Mouse (Mus musculus) hindbrain, embryonic 11.5 days (tissue): Measurements from ENCODE around the gene Gm9376. TPM values are rescaled to one million over a fixed set of nuclear protein-coding genes. Genes with fewer than 3 reads are reported as not detected.

Experiments
- ATAC-seq: fragments of 200-750 bp; cut with Nextera tagmentation; 2 replicates; pipeline ENCODE4 v1.8.0; 2017; ENCODE audit warnings: mild to moderate bottlenecking, moderate TSS enrichment, moderate library complexity; ENCODE audit not compliant: low FRiP score
- DNase-seq: peaks from one replicate; pipeline ENCODE4 v3.0.0-alpha.2; 2015; ENCODE audit warnings: low spot score
- H3K27ac ChIP-seq: fragments of 300-500 bp; sonication (generic); 2 replicates; pipeline ENCODE4 v1.5.1; 2014; ENCODE audit warnings: mild to moderate bottlenecking, low read depth, low read length
- H3K27me3 ChIP-seq: fragments of 300-500 bp; sonication (generic); 2 replicates; pipeline ENCODE4 v1.6.1; 2014; ENCODE audit warnings: mild to moderate bottlenecking, low read length, moderate library complexity, mixed read lengths; ENCODE audit not compliant: control insufficient read depth, insufficient read depth
- H3K36me3 ChIP-seq: fragments of 300-500 bp; sonication (generic); 2 replicates; pipeline ENCODE4 v1.6.1; 2014; ENCODE audit warnings: mild to moderate bottlenecking, low read length, moderate library complexity, mixed read lengths; ENCODE audit not compliant: control insufficient read depth, insufficient read depth
- H3K4me1 ChIP-seq: fragments of 300-500 bp; sonication (generic); replicated peaks from 2 replicates; pipeline ENCODE4 v1.6.1; 2014; ENCODE audit warnings: low read length, mixed read lengths; ENCODE audit not compliant: control insufficient read depth, insufficient read depth
- H3K4me2 ChIP-seq: fragments of 300-500 bp; sonication (generic); replicated peaks from 2 replicates; pipeline ENCODE4 v1.6.1; 2014; ENCODE audit warnings: mild to moderate bottlenecking, low read depth, low read length
- H3K4me3 ChIP-seq: fragments of 300-500 bp; sonication (generic); 2 replicates; pipeline ENCODE4 v1.5.1; 2014; ENCODE audit warnings: low read depth, low read length
- H3K9ac ChIP-seq: fragments of 300-500 bp; sonication (generic); 2 replicates; pipeline ENCODE4 v1.6.1; 2014; ENCODE audit warnings: low read depth, low read length
- H3K9me3 ChIP-seq: fragments of 300-500 bp; sonication (generic); 2 replicates; pipeline ENCODE4 v1.6.1; 2016; ENCODE audit warnings: low read length; ENCODE audit not compliant: control insufficient read depth
- WGBS: fragments of 180-500 bp; shearing (Covaris S2); extraction: QIAGEN DNeasy Blood & Tissue Kit; methylation state at CpG from one replicate; pipeline ENCODE4 v1.1.7; 2014; 5-methylcytosine and 5-hydroxymethylcytosine counted together
- polyA plus RNA-seq: library from polyadenylated mRNA; unstranded; fragments of >200 nt; fragmentation: Nextera tagmentation; extraction: Ambion mirVana; gene quantifications from 2 replicates; pipeline ENCODE4 v1.2.1, GENCODE M21; 2014

The Gm9376 gene
- polyA plus RNA-seq, 1 experiment from 2014 or later, result not detected

DNA sequence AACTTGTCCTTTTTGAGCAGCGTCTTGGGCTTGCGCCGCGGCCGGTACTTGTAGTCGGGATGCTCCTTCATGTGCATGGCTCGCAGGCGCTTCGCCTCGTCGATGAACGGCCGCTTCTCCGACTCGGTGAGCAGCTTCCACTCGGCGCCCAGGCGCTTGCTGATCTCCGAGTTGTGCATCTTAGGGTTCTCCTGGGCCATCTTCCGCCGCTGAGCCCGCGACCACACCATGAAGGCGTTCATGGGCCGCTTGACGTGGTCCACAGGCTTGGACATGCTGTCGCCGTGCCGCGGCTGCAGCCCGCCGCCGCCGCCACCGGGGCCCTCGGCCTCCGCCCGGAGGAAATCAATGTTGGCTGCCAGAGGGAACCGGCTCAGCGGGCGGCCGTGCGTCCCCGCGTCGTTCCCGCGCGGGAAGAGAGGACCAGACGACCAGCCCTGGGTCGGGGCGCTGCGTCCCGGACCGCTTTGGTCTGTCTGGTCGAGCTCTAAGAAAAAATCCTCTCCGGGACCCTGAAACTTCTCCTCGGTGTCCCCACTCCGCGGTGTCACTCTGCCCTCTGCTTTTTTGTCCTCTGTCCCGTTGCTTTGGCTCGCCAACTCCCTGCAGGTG, 31.3 kb upstream of the Gm9376 start:
- ATAC-seq (no peak), DNase-seq (peak; percentile 73)
- H3K36me3 ChIP-seq, result no peaks in the 10 kb centered on the region
- peaks cover 24% of the 10 kb centered on the region for H3K27me3 ChIP-seq
- peak overlapping the region; percentile 87 for H3K4me2 ChIP-seq
- WGBS, result 0% methylated on average over 46 of the region's 62 CpGs
- no peaks in the 10 kb centered on the region; the same call in 1 of the 2 replicates for H3K4me1 ChIP-seq
- H3K4me3 ChIP-seq, result peak overlapping the region; percentile 74
- H3K27ac ChIP-seq, result peak overlapping the region; percentile 89
- peak overlapping the region; percentile 87 for H3K9ac ChIP-seq
- H3K9me3 ChIP-seq, result no peaks in the 10 kb centered on the region

DNA sequence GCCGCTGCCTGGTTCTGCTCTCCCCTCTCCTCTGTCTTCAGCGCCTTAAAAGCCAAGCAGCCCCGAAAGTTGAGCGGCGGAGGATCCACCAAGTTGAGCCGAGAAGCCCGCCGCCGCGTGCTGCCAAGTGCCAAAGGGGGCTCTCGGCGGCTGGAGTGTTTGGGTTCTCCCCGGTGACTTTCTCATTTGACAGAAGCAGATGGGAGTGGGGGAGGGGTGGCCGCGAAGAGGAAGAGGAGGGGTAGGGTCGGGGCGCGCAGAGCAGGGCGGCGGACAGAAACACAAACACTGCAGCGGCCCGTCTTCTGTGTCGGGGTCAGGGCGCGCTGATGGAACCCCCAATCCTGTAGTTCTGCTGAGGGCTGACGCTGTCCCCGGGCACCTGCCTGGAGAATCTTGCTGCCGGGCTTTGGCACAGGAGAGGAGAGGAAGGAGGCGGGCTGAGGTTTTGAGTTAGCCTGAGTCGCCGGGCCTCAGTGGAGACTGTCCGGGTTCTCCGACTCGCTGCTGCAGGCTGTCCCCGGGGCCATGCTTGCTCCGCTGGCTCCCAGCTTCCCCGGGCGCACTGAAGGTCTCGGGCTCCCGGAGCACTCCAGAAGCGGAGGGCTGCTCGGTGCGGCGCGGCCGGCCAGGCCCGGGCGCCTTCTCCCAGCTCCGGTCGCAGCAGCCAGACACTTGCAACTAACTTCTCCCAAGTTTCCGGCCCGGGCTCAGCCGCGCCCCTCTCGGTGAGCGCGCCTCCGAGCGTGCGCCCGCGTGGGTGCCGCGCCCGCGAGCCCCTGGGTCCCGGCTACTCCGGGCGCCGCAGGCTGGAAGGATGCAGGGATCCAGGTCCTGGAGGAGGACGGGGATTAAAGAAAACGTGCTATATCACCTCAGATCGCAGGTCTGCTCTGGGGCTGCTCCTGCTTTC, 30.5 kb upstream of the Gm9376 start:
- peak overlapping the region; percentile 87 for H3K4me2 ChIP-seq
- no peaks in the 10 kb centered on the region; the same call in 1 of the 2 replicates for H3K4me1 ChIP-seq
- no peaks in the 10 kb centered on the region for H3K9me3 ChIP-seq
- H3K9ac ChIP-seq, result peak overlapping the region; percentile 87
- peak overlapping the region; percentile 89 for H3K27ac ChIP-seq
- DNase-seq (peak; percentile 85), ATAC-seq (peak; percentile 58)
- H3K4me3 ChIP-seq, result peak overlapping the region; percentile 74
- no peaks in the 10 kb centered on the region for H3K36me3 ChIP-seq
- under 1% methylated on average over 71 of the region's 73 CpGs for WGBS
- peaks cover 24% of the 10 kb centered on the region for H3K27me3 ChIP-seq

GRCm38 (mm10) chr14:118236886-118237289, 29.9 kb upstream of the Gm9376 start, which contains the start of gene Sox21:
Gene Sox21 (minus strand): TSS chr14:118237030.
- no peaks in the 10 kb centered on the region for H3K9me3 ChIP-seq
- H3K36me3 ChIP-seq, result no peaks in the 10 kb centered on the region
- H3K27ac ChIP-seq, result peak within 1 kb of the TSS; percentile 89
- H3K4me3 ChIP-seq, result peak within 1 kb of the TSS; percentile 74
- DNase-seq, result no peak
- peaks cover 24% of the 10 kb centered on the region for H3K27me3 ChIP-seq
- peak within 1 kb of the TSS; percentile 87 for H3K9ac ChIP-seq
- peak within 1 kb of the TSS; percentile 87 for H3K4me2 ChIP-seq
- no peaks in the 10 kb centered on the region; the same call in 1 of the 2 replicates for H3K4me1 ChIP-seq
- WGBS, result under 1% methylated on average over 32 of the region's 34 CpGs
- peak; percentile 80 for ATAC-seq

DNA sequence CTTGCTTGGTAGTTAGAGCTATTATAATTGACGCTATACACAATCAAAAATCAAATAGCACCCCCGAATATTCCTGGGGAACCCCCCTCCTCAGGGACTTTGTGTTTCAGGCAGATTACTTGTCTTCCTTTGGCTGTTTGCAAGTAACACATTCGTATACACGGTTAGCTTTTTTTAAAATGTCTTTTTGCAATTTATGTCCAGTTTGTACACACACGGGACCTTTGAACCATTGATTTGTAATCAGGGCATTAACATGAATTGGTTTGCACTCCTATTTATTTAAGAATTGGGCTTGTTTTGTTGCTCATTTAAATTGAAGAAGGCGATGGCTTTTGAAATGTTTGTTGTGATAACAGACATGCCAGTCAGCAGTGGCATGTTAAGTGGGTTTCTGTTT, 29.0 kb upstream of the Gm9376 start:
- ATAC-seq, result no peak
- peak; percentile 20 for DNase-seq
- Histone ChIP-seq H3K4me1 (no peaks in the 10 kb centered on the region; the same call in 1 of the 2 replicates), H3K9ac (peak overlapping the region; percentile 23; the same call in 1 of the 2 replicates), H3K4me2 (peak overlapping the region; percentile 87), H3K27ac (no peak overlapping the region), H3K9me3 (no peaks in the 10 kb centered on the region), H3K4me3 (peak overlapping the region; percentile 74), H3K27me3 (peaks cover 19% of the 10 kb centered on the region), H3K36me3 (no peaks in the 10 kb centered on the region)
- 4% methylated on average over 6 of the region's 6 CpGs for WGBS

DNA sequence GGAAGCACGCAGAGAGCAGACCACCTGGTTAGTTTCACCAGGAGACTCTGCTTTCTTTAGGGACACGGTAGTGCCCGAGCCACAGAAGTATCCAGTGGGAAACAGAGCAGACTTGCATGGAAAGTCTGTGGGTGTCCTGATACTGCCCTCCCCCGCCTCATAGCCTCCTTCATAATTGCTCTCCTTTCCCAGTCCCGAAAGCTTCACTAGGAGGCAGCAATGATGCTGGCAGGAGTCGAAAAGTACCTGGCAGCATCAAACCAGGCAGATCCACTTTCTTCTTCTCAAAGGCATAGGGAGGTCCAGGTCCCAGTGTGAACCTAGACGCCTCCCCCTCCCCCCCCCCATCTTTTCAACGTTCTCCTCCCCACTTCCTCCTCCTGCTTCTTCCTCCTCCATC, 27.4 kb upstream of the Gm9376 start:
- no peak overlapping the region for H3K27ac ChIP-seq
- ATAC-seq (no peak), DNase-seq (peak; percentile 18)
- peaks cover 15% of the 10 kb centered on the region for H3K27me3 ChIP-seq
- no peaks in the 10 kb centered on the region; the same call in 1 of the 2 replicates for H3K4me1 ChIP-seq
- no peaks in the 10 kb centered on the region for H3K36me3 ChIP-seq
- H3K9ac ChIP-seq, result no peak overlapping the region
- WGBS, result 17% methylated on average over 7 of the region's 8 CpGs
- no peak overlapping the region for H3K4me3 ChIP-seq
- H3K9me3 ChIP-seq, result peaks cover 8% of the 10 kb centered on the region
- H3K4me2 ChIP-seq, result no peak overlapping the region

DNA sequence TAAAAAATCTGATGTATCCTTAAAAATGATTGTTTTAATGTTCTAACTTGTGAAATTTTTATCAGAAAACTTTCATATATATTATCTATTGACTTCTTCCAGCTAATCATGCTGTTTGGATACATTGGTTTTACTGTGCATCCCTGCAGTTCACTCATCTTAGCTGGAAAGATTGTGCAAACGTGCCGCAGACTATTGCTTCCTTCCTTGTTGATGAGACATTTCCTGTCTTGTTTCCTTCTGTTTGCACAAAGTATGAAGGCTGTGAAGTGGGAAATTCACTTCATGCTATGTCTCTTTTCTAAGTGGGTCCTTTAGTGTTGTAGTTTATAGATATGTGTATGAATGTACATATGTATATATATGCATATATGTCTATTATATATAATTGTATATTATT, 25.3 kb upstream of the Gm9376 start:
- Histone ChIP-seq H3K4me1 (no peaks in the 10 kb centered on the region; the same call in 1 of the 2 replicates), H3K36me3 (no peaks in the 10 kb centered on the region), H3K27me3 (peaks cover 9% of the 10 kb centered on the region), H3K9me3 (peaks cover 8% of the 10 kb centered on the region), H3K4me2 (no peak overlapping the region), H3K4me3 (no peak overlapping the region), H3K9ac (no peak overlapping the region), H3K27ac (no peak overlapping the region)
- DNase-seq, result no peak
- 93% methylated on average over 2 of the region's 2 CpGs for WGBS
- no peak for ATAC-seq

GRCm38 (mm10) chr14:118253381-118253780, 13.4 kb upstream of the Gm9376 start:
- Histone ChIP-seq H3K9ac (no peak overlapping the region), H3K27me3 (no peaks in the 10 kb centered on the region), H3K4me2 (no peak overlapping the region), H3K4me3 (no peak overlapping the region), H3K9me3 (no peaks in the 10 kb centered on the region), H3K36me3 (no peaks in the 10 kb centered on the region), H3K4me1 (no peaks in the 10 kb centered on the region), H3K27ac (no peak overlapping the region)
- DNase-seq, result no peak
- 86% methylated on average over 6 of the region's 6 CpGs for WGBS
- ATAC-seq, result no peak

DNA sequence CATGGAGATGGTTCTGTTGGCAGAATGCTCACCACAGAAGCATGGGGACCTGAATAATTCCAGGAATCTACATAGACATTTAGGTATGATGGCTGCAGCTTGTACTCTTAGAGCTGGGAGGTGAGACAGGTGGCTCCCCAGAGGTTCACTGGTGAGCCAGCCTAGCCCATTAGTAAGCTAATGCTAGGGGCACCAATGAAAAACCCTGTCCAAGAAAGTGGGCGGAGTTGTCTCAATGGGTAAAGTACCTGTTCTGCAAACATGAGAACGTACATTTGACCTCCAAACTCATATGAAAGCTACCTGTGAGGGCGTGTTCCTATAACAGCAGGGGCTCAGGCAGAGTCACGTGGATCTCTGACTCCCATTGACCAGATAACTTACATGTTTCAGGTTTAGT, 2.1 kb downstream of the Gm9376 start:
- Histone ChIP-seq H3K4me2 (no peak overlapping the region), H3K4me3 (no peak overlapping the region), H3K9me3 (no peaks in the 10 kb centered on the region), H3K27ac (no peak overlapping the region), H3K36me3 (no peaks in the 10 kb centered on the region), H3K27me3 (no peaks in the 10 kb centered on the region), H3K9ac (no peak overlapping the region), H3K4me1 (no peaks in the 10 kb centered on the region)
- ATAC-seq (no peak), DNase-seq (no peak)
- 83% methylated on average over 4 of the region's 4 CpGs for WGBS
